Mouse (Mus musculus): Measurements from ENCODE around the gene Stx8. TPM values are rescaled to one million over a fixed set of nuclear protein-coding genes. Genes with fewer than 3 reads are reported as not detected.

The Stx8 gene
- total RNA-seq, 4 experiments from 2014 or later: 24.6 to 34.0 (median 28.6) TPM

DNA sequence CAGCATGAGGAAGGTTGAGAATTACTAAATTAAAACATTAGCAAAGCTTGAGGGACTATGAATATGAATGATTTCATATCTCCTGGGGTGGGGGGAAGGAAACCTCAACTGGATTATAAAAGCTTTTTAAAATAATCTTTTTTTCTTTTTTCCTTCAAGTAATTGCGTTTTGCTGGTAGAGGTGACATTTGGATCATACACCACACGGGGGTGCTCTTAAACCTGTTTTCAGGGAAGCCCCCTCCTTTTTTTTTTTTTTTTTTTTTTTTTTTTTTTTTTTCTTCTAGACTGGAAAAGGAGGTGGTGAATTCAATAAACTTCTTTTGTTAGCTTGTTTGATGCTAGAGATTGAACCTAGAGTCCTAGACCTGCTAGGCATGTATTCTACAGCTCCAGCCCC is 9.3 kb downstream of the Stx8 start:
- DNase-seq (ENCODE audit: low spot score): no peak

DNA sequence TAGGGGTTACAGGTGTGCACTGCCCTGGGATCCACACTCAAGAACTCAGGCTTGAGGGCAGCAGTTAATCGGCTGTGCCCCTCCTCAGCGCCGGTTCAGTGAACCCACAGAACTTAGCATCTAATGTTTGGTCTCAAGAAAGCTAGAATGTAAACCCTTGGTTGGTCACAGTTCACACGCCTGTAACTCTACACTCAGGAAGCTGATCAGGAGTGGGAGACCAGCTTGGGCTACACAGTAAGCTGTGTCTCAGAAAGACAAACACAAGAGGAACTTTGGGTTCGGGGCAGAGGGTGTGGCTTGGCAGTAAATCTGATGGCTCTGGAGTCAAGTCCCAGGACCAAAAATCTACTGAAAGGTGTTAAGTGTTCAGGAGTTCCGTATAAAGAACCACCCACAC is 17.6 kb downstream of the Stx8 start:
- no peak for DNase-seq (ENCODE audit: low spot score)

DNA sequence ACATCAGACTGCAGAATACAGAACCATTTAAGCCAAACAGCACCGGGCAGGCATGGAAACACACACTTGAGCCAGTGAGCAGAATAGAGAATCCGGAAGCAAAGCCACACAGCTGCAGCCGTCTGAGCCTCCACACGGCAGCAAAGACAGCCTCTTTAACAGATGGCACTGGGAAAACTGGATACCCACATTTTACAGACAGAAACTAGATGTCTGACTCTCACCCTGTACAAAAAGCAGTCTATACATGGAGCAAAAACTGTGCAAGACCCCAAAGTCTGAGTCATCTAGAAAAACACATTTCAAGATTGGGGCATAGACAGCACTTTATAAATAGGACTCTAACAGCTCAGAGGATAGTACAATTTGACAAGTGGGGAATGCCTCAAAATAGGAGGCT is 25.2 kb downstream of the Stx8 start:
- no peak for DNase-seq (ENCODE audit: low spot score)

DNA sequence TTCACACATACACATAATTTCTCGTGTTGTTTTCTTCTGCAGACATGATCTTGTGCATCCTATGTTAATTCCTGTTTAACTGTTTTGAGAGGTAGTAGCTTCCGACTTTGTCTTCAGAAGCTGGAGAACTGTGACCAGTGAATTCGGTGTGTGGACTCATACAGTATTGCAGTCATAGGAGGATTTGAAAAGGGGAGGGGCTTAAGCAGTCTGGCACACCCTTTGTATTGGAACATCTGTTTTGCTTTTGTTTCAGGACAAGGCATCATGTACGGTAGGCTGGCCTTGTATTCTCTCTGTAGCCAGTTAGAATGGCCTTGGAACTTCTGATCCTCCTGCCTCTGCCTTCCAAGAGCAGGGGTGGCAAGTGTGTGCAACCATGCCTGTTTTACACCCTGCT is 30.0 kb downstream of the Stx8 start:
- DNase-seq (ENCODE audit: low spot score): no peak

DNA sequence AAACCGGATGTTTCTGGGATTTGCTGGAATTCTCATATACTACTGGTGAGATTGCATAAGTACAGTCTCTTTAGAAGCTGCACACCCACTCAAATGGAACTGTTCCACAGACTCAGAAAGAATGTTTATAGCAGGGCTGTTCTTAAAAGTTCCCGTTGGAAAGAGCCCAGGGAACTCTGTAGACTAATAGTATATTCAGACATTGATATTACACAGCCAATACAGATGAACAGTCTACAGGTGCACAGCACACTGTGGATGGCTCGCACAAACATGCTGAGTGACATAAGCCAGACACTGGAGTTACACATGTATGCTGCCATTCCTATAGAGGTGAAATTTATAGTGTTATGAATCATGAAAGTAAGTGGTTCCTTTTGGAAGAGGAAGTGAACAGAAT is 32.9 kb downstream of the Stx8 start:
- no peak for DNase-seq (ENCODE audit: low spot score)

DNA sequence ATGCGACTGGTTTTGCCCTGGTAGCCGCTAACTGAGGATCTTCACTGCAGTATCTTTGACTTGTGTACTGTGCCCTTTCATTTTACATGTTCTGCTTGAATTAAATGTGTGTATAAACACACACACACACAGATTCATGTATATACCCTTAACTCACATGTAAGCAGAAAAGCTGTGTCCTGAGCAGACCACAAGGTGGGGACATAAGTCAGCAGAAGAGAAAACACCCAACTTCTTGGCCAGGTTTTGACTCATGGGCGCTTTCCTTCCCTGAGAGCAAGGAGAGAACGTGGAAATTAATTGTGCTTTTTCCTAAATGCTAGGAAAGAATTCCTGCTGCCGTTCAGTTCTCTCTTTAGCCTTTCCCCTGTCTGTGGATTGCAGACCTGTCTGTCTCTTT is 33.6 kb downstream of the Stx8 start:
- DNase-seq (ENCODE audit: low spot score): no peak

DNA sequence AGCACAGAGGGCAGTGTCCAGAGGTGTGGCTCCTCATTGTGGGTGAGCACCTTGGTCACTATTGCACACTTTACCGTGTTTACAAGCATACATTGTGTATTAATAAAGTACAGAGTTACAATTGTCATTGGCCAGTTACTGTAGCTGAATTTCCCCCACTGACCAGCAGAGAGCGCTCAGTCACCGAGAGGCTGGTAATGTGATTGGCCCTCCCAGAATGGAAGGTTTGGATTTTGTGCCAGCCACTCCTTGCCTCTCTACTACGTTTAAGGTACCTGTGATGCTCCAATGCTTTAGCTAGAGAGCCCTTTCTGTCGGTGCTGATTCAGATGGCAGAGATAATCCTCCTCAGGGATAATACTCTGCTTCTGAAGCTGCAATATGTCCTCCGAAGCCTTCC is 38.2 kb downstream of the Stx8 start:
- DNase-seq (ENCODE audit: low spot score): peak; percentile 67

DNA sequence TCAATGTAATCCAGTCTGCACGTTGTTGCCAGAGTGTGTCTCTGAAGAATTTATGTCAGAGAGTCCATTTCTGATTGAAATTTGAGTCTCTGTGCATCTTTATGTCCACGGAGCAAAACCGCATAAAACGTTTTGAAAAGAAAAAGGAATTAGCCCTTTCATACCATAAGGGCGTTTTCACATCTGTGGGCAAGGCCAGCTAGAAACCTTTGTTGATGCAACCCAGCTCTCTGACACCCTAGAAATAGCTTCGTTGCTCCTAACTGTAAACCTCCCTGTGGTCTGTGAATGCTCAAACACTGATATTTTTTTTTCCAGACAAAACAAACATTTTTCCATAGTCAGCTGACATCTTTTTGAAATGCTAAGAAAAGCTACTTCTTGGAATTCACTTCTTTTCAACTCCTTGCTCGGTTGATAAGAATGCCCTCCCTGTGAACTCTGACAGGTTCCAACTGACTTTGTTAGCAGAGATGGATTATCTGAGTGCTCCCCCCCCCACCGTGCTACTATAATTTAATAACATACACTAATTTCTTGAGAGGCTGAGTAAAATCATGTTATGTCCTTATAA is 40.3 kb downstream of the Stx8 start:
- DNase-seq (ENCODE audit: low spot score): no peak

DNA sequence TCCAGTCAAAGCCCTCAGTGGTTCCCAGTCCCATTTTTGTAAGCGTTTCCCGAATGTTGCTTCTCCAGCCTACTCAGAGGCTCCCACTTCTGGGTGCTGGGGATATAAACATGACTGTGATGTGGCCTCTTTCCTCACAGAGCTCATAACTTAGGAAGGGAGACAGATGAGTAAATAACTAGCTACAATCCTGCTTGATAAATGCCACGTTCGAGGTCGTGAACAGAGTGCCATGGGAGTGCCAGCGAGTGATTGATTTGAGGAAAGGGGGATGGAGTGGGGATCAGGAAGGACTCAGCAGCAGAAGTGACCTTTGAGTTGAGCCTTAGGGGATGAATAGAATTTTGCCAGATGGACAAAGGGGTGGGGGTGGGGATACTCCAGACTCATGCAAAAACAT is 41.7 kb downstream of the Stx8 start:
- DNase-seq (ENCODE audit: low spot score): no peak

DNA sequence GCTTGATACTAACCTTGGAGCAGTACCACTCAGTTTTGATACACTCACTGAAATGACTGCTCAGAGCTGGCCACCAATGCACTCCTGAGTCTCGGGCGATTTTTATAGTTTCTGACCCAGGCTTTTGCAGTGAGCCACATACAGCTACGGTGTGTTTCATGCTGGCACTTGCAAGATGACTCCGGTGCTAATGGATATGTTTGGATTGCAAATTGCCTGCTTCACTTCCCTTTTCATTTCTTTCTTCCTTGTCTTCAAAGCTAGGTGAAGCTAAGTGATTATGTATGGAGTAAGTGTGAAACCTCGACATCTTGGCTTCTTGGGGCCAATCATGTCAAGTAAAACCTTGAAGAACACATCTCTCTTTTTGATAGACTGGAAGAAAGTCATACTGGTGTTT is 43.4 kb downstream of the Stx8 start:
- no peak for DNase-seq (ENCODE audit: low spot score)

GRCm38 (mm10) chr11:68012207-68012606 is 46.2 kb downstream of the Stx8 start:
- DNase-seq (ENCODE audit: low spot score): no peak

GRCm38 (mm10) chr11:68018191-68018590 is 52.2 kb downstream of the Stx8 start:
- DNase-seq (ENCODE audit: low spot score): no peak

DNA sequence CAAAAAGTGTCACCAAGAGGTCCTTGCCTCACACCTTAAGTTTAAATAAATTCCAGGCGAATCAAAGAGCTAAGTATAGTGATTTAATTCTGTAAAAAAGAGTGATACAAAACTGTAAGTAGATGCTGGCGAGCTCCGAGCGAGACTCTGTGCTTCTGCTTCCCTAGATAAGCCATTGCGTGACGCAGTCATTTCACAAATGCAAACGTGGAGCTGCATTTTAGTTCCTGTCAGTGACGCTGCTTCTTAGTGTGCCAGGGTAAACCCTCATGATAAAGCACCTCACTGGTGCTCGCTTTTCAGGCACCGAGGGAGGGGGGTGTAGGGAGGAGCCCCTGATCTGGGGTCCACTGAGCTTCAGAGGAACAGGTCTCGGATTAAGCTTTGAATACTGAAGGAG is 53.2 kb downstream of the Stx8 start:
- no peak for DNase-seq (ENCODE audit: low spot score)

DNA sequence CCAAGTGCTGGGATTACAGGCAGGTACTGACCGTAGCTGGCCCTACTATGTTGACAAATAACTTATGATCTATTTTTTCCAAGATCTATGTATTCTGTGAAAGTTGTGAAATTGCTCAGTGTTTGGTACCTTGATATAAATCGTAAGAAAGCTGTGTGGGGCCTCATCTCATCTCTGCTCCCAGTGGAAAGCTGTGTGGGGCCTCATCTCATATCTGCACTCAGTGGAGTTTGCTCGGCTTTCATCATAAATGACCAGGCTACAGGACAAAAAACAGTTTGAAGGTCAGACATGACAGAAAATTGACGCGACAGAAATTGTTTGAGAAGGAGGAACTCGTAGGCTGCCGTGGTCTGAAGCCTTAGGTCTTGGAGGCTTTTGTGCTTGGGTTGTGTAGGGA is 56.0 kb downstream of the Stx8 start:
- DNase-seq (ENCODE audit: low spot score): no peak

DNA sequence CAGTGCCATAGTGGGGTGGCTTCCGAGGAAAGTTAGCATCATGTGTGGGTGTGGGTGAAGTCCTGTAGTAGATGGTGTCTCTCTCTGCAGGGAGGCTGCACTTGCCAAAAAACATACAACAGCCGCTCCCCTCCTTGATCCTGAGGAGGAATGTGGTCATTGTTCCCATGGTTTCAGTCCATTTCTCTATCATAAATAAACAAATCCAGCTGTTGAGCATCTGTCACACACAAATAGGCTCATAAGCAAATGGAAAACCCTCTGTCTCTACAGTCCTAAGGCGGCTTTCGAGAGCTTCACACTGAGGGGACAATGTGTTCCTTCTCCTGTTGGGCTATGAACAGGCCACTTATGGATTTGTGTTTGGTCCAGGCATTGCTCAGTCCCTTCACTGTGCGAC is 56.9 kb downstream of the Stx8 start:
- DNase-seq (ENCODE audit: low spot score): peak; percentile 71

DNA sequence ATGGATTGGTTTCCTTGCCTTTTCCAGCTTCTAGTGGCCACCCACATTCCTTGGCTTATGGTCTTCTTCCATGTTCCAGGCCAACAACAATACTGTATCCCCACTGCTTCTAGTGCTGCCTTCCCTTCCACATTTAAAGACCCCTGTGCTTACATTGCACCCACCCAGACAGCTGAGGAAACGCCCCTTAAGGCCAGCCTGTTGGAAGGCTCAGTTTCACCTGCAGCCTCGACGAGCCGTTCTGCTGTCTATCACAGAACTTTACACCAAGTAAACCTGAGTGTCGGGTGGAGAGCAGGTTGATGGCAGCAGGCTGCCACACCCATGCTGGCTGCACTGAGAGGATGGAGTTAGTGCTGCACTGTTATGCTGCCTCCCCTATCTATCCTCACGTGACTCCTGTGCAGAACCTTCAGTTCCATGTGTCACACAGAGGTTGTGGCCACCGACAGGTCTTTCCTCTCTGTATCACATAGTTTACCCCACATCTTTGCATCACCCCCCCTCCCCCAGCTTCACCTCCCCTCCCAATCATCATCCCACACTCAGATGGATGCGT is 57.9 kb downstream of the Stx8 start:
- DNase-seq (ENCODE audit: low spot score): no peak

GRCm38 (mm10) chr11:68026590-68026989 is 60.6 kb downstream of the Stx8 start:
- DNase-seq (ENCODE audit: low spot score): no peak

GRCm38 (mm10) chr11:68029079-68029478 is 63.1 kb downstream of the Stx8 start:
- DNase-seq (ENCODE audit: low spot score): no peak

- DNase-seq (ENCODE audit: low spot score): peak; percentile 27
Measured at GRCm38 (mm10) chr11:68029871-68030270, 63.9 kb downstream of the Stx8 start.

- DNase-seq (ENCODE audit: low spot score): peak; percentile 69
Measured at GRCm38 (mm10) chr11:68030771-68031170, 64.8 kb downstream of the Stx8 start.

DNA sequence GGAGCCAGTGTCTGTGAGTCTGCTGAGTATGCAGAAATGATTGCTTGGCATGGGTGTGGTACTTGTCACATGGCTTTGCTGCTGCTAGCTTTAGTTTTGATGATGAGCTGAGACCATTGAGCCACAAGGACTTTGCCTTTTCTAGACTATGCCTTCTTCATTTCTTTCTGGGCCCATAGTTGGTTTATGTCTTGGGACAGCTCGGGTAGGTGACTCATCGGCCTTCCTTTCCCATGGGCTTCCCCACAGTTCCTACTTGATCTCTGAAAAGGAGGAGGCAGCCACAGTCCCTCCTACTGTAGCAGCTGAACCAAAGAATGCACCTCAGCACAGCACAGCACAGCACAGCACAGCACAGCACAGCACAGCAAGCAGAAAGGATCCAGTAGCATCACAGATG is 66.5 kb downstream of the Stx8 start:
- DNase-seq (ENCODE audit: low spot score): no peak

DNA sequence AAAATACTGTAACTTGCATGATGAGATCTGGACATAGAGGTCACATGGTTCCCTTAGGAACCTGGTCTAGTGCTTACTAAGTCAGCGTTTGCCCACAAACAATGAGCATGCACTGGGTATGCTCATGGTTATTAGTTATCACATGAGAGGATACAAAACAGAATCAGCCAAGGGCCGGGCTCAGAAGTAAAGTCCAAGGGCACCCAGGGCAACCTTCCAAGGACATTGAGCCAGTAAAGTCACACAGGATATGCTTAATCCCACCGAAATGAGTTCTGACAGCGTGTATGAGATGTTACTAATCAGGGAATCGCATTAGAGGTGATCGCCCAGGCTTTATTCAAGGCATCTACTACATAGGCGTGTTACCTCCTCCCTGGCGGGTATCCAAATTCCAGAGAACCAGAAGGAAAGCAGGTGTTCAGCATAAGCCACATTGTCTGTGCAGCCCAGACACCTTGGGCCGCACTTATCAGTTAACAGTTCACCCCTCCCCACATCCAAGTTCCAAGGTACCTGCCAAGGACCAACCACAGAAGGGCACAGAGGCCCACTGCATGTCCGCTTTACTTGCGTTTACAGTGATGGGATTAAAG is 67.4 kb downstream of the Stx8 start:
- no peak for DNase-seq (ENCODE audit: low spot score)

- no peak for DNase-seq (ENCODE audit: low spot score)
Measured at GRCm38 (mm10) chr11:68034422-68034821, 68.4 kb downstream of the Stx8 start.

All from heart, adult 8-10 months (tissue).